Mouse (Mus musculus): ENCODE results near the gene Sycp3.
"Not testable (repeated sequence)": the region's sequence is repeated elsewhere in the genome, so short reads cannot be mapped to it uniquely, and the experiment has no call there.

Gene Sycp3

GRCm38 (mm10) chr10:88499993-88500392, 40.6 kb downstream of the Sycp3 start:
- in situ Hi-C loops (cut with MboI): no loop called here

GRCm38 (mm10) chr10:88501370-88501769, 42.0 kb downstream of the Sycp3 start:
- in situ Hi-C loops (cut with MboI): no loop called here

- in situ Hi-C loops (cut with MboI): no loop called here
Measured at GRCm38 (mm10) chr10:88501886-88502765, 42.8 kb downstream of the Sycp3 start.

GRCm38 (mm10) chr10:88502919-88503318, 43.5 kb downstream of the Sycp3 start:
- in situ Hi-C loops (cut with MboI): no loop called here

- in situ Hi-C loops (cut with MboI): no loop called here
Measured at GRCm38 (mm10) chr10:88503421-88504314, 44.3 kb downstream of the Sycp3 start, which contains the start of gene Chpt1. Chpt1 (minus strand) TSS chr10:88504073.

- in situ Hi-C loops (cut with MboI): no loop called here
Measured at GRCm38 (mm10) chr10:88504481-88504880, 45.1 kb downstream of the Sycp3 start.

- in situ Hi-C loops (cut with MboI): no loop called here
Measured at GRCm38 (mm10) chr10:88505256-88505655, 45.9 kb downstream of the Sycp3 start.

GRCm38 (mm10) chr10:88507691-88508143, 48.3 kb downstream of the Sycp3 start:
- in situ Hi-C loops (cut with MboI): no loop called here

- in situ Hi-C loops (cut with MboI): no loop called here
Measured at GRCm38 (mm10) chr10:88510503-88511271, 51.3 kb downstream of the Sycp3 start.

- in situ Hi-C loops (cut with MboI): no loop called here
Measured at GRCm38 (mm10) chr10:88511355-88511754, 52.0 kb downstream of the Sycp3 start.

GRCm38 (mm10) chr10:88513574-88514135, 54.3 kb downstream of the Sycp3 start:
- in situ Hi-C loops (cut with MboI): no loop called here

- in situ Hi-C loops (cut with MboI): no loop called here
Measured at GRCm38 (mm10) chr10:88514495-88514894, 55.1 kb downstream of the Sycp3 start.

- in situ Hi-C loops (cut with MboI): not testable (repeated sequence)
Measured at GRCm38 (mm10) chr10:88515049-88515448, 55.7 kb downstream of the Sycp3 start.

GRCm38 (mm10) chr10:88522795-88523194, 63.4 kb downstream of the Sycp3 start:
- in situ Hi-C loops (cut with MboI): no loop called here
